Mouse (Mus musculus) liver, postnatal 0 days (tissue): ENCODE measurements at regions not wholly inside any gene's neighbourhood (a gene's known extent, or its start where the extent isn't known, plus 50 kb on each side); places are given as distances from the start of the nearest gene placed in this dataset.
A peak's percentile ranks its signal among the peaks of the same experiment; 100 is the strongest.

Experiments
- ATAC-seq: fragments of 200-750 bp; cut with Nextera tagmentation; 2 replicates; pipeline ENCODE4 v1.8.0; 2017; ENCODE audit warnings: mild to moderate bottlenecking, moderate library complexity
- DNase-seq: peaks from one replicate; pipeline ENCODE4 v3.0.0-alpha.2; 2016
- H3K27ac ChIP-seq: fragments of 300-500 bp; sonication (generic); 2 replicates; pipeline ENCODE4 v1.5.1; 2014; ENCODE audit warnings: antibody characterized with exemption, moderate library complexity, mild to moderate bottlenecking, low read depth
- H3K27me3 ChIP-seq: fragments of 300-500 bp; sonication (generic); 2 replicates; pipeline ENCODE4 v1.6.1; 2014; ENCODE audit warnings: low read length, control low read depth, mixed read lengths; ENCODE audit not compliant: insufficient read depth
- H3K36me3 ChIP-seq: fragments of 300-500 bp; sonication (generic); replicated peaks from 2 replicates; pipeline ENCODE4 v1.6.1; 2014; ENCODE audit warnings: mild to moderate bottlenecking, control low read depth, low read length, moderate library complexity, mixed read lengths; ENCODE audit not compliant: insufficient read depth
- H3K4me1 ChIP-seq: fragments of 300-500 bp; sonication (generic); 2 replicates; pipeline ENCODE4 v1.6.1; 2014; ENCODE audit warnings: antibody characterized with exemption, mild to moderate bottlenecking, control low read depth; ENCODE audit not compliant: insufficient read depth
- H3K4me2 ChIP-seq: fragments of 300-500 bp; sonication (generic); 2 replicates; pipeline ENCODE4 v1.6.1; 2014; ENCODE audit warnings: low read depth, mild to moderate bottlenecking, low read length, moderate library complexity, mixed read lengths
- H3K4me3 ChIP-seq: fragments of 300-500 bp; sonication (generic); 2 replicates; pipeline ENCODE4 v1.5.1; 2014; ENCODE audit warnings: low read depth, low read length
- H3K9ac ChIP-seq: fragments of 300-500 bp; sonication (generic); replicated peaks from 2 replicates; pipeline ENCODE4 v1.6.1; 2014; ENCODE audit warnings: mild to moderate bottlenecking, moderate library complexity
- H3K9me3 ChIP-seq: fragments of 300-500 bp; sonication (generic); 2 replicates; pipeline ENCODE4 v1.6.1; 2016; ENCODE audit warnings: mild to moderate bottlenecking, control low read depth, low read length, mixed read lengths
- CTCF ChIP-seq: sonication (generic); IDR thresholded peaks from 2 replicates; pipeline ENCODE4 v1.5.1; 2016; ENCODE audit warnings: antibody characterized with exemption, low read depth
- EP300 ChIP-seq: IDR thresholded peaks from 2 replicates; pipeline ENCODE4 v1.6.1; 2016; ENCODE audit warnings: antibody characterized with exemption, low read depth, mild to moderate bottlenecking
- WGBS: fragments of 180-500 bp; shearing (Covaris S2); extraction: QIAGEN DNeasy Blood & Tissue Kit; methylation state at CpG from one replicate; pipeline ENCODE4 v1.1.7; 2014; ENCODE audit not compliant: insufficient replicate concordance; 5-methylcytosine and 5-hydroxymethylcytosine counted together

DNA sequence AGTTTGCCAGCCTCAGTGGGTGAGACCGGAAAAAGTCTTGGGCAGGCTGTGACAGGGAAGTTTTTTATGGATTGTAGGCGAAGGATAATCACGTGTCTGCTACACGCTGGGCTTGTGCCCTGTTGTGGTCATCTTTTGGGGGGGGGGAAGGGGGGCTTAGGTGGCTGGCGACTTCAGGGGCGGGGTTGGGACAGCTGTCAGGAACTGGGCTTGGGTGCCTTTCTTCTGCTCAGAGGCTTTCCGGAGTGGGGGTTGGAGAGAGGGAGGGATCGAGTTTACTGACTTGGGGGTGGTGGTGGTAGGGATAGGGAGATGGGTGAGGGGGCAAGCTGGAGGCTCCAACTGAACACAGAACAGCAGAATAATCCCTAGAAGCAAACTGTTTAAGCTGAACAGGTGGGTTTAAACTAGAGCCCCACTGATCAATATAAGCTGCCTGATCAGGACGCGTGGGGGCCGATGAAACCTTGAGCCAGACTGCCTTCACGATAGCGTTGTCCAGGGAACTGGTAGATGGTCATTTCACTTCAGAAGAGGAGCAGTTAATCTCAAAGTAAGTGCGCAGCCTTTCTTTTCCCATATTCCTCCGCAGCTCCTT, 103.6 kb downstream of the Nucb2 start:
- H3K9me3 ChIP-seq, result no peaks in the 10 kb centered on the region
- no peak overlapping the region for H3K27ac ChIP-seq
- peaks cover 9% of the 10 kb centered on the region for H3K4me1 ChIP-seq
- WGBS, result 5% methylated on average over 15 of the region's 15 CpGs
- H3K27me3 ChIP-seq, result no peaks in the 10 kb centered on the region
- H3K36me3 ChIP-seq, result no peaks in the 10 kb centered on the region
- no peak overlapping the region for H3K9ac ChIP-seq
- TF ChIP-seq CTCF (no peak), EP300 (no peak)
- DNase-seq (no peak), ATAC-seq (no peak)
- peak overlapping the region; percentile 68 for H3K4me2 ChIP-seq
- peak overlapping the region; percentile 27 for H3K4me3 ChIP-seq

DNA sequence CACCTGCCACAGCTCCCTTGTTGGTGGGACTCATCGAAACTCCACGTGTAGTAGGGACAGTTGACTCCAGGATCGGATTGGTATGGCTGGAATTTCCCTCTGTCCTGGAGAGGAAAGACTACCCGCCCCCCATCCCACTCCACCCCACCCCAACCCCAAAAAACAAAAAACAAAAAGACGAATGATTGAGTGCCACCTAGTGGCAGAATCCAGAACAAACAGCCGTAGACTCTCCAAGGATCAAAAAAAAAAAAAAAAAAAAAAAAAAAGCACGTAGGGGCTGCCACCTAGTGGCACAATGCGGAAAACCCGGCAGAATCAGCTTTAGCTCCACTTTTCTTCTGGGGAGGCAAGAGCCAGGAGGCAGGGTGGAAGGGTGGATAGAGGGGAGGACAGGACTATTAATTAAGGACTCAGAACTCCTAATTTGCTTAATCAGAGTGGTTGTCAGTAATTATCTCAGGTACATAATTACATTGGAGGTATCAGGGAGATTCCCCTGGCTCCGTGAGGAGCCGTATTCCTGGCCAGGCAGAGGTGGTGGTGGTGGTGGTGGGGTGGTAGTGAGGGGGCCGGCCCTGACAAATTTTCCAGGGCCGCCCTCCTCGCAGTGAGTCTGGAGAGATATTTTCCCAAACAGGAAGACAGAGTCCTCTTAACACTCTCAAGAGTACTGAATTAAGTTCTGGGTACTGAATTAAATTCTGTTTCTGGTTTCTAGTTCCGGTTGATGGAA, 104.3 kb downstream of the Nucb2 start:
- Histone ChIP-seq H3K27ac (no peak overlapping the region), H3K4me1 (peaks cover 9% of the 10 kb centered on the region), H3K9ac (no peak overlapping the region), H3K4me3 (peak overlapping the region; percentile 27), H3K36me3 (no peaks in the 10 kb centered on the region), H3K27me3 (no peaks in the 10 kb centered on the region), H3K9me3 (no peaks in the 10 kb centered on the region), H3K4me2 (peak overlapping the region; percentile 68)
- peak; percentile 47; the same call in 1 of the 2 replicates for ATAC-seq
- TF ChIP-seq CTCF (peak; percentile 81), EP300 (no peak)
- 27% methylated on average over 15 of the region's 15 CpGs for WGBS
- DNase-seq, result peak; percentile 74

DNA sequence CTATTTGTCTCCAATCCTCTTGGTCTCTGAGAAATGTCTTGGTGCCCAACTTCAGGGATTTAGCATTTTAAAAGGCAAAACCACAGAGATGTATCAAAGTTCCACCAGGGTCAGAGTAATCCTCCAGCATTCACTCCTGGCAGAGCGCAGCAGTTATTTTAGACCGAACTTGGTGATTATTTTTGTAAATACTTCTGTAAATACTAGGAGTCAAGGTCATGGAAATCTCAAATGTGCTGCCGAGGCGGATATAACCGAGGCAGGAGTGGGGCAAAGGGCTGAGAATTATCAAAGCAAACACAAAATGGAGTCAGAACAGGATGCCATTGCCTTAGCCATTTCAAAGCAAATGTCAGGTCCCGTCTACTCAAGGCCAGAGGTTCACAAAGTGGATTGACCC, 105.2 kb downstream of the Nucb2 start:
- Histone ChIP-seq H3K9me3 (no peaks in the 10 kb centered on the region), H3K27ac (no peak overlapping the region), H3K4me1 (peaks cover 9% of the 10 kb centered on the region), H3K9ac (no peak overlapping the region), H3K36me3 (no peaks in the 10 kb centered on the region), H3K4me2 (no peak overlapping the region), H3K27me3 (no peaks in the 10 kb centered on the region), H3K4me3 (no peak overlapping the region)
- WGBS, result 44% methylated on average over 6 of the region's 6 CpGs
- TF ChIP-seq EP300 (no peak), CTCF (no peak)
- ATAC-seq (no peak), DNase-seq (no peak)

GRCm38 (mm10) chr7:116609906-116610305, 105.7 kb downstream of the Nucb2 start:
- DNase-seq (no peak), ATAC-seq (no peak)
- H3K9ac ChIP-seq, result no peak overlapping the region
- no peak overlapping the region for H3K27ac ChIP-seq
- no peak overlapping the region for H3K4me3 ChIP-seq
- WGBS, result 78% methylated on average over 12 of the region's 12 CpGs
- H3K27me3 ChIP-seq, result no peaks in the 10 kb centered on the region
- no peak for TF ChIP-seq CTCF
- peaks cover 9% of the 10 kb centered on the region for H3K4me1 ChIP-seq
- no peaks in the 10 kb centered on the region for H3K9me3 ChIP-seq
- no peak overlapping the region for H3K4me2 ChIP-seq
- no peaks in the 10 kb centered on the region for H3K36me3 ChIP-seq

DNA sequence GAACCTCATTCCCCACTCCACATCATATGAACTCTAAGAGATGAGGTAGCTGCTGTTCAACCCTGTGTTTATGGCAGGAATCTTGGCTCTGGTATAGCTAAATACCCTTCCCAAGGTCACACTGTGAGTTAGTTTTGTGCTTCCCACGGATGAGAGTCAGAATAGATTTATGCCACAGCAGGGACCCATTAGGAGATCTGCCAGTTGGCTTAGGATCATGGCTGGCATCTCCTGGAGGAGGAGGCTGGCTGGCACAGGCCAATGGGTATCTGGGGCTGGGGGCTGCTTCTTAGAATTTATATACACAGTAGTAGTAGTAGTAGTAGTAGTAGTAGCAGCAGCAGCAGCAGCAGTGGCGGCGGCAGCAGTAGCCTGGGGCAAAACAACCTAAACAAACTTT, 111.8 kb downstream of the Nucb2 start:
- no peaks in the 10 kb centered on the region for H3K9me3 ChIP-seq
- no peak overlapping the region for H3K27ac ChIP-seq
- WGBS, result 67% methylated on average over 3 of the region's 3 CpGs
- no peak overlapping the region for H3K4me2 ChIP-seq
- no peak for ATAC-seq
- H3K4me1 ChIP-seq, result no peaks in the 10 kb centered on the region
- no peak overlapping the region for H3K9ac ChIP-seq
- DNase-seq, result no peak
- H3K27me3 ChIP-seq, result no peaks in the 10 kb centered on the region
- no peak for TF ChIP-seq EP300
- no peak for TF ChIP-seq CTCF
- no peaks in the 10 kb centered on the region for H3K36me3 ChIP-seq
- no peak overlapping the region for H3K4me3 ChIP-seq

DNA sequence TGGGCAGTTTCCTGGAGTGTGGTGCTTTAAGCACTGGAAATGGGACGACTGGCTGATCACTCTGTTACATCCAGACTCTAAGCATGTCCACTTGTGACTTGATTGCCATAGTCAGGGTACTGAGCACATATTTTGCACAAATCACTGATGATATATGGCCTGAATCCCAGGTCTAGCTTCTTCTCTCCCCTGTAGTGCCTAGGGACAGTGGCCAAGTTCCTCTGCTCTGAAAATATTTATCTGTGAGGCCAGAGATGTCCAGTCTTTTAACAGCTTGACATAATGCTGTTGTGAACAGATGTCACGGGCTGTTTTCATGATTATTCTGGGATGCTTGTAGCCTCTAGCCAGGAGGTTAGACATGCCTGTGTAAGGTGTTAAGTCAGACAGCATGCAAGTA, 115.5 kb downstream of the Nucb2 start:
- no peak overlapping the region for H3K27ac ChIP-seq
- TF ChIP-seq CTCF (no peak), EP300 (no peak)
- H3K9me3 ChIP-seq, result no peaks in the 10 kb centered on the region
- H3K4me2 ChIP-seq, result no peak overlapping the region
- H3K9ac ChIP-seq, result no peak overlapping the region
- WGBS, result 50% methylated on average over 2 of the region's 2 CpGs
- H3K27me3 ChIP-seq, result no peaks in the 10 kb centered on the region
- H3K4me1 ChIP-seq, result no peaks in the 10 kb centered on the region
- H3K4me3 ChIP-seq, result no peak overlapping the region
- ATAC-seq (no peak), DNase-seq (no peak)
- no peaks in the 10 kb centered on the region for H3K36me3 ChIP-seq
